Mouse (Mus musculus) ES-E14 (cell line): ENCODE measurements at regions not wholly inside any gene's neighbourhood (a gene's known extent, or its start where the extent isn't known, plus 50 kb on each side); places are given as distances from the start of the nearest gene placed in this dataset.

Experiments used
- DNase-seq: peaks from one replicate; pipeline ENCODE4 v3.0.0-alpha.2; 2013; ENCODE audit warnings: low read depth, low spot score
- H3K27ac ChIP-seq: 2 replicates; pipeline ENCODE4 v1.5.1; 2012; ENCODE audit warnings: low read depth, mild to moderate bottlenecking, low read length, moderate library complexity, mixed read lengths; ENCODE audit not compliant: poor library complexity, insufficient read depth, severe bottlenecking
- H3K36me3 ChIP-seq: 2 replicates; pipeline ENCODE4 v1.6.1; 2012; ENCODE audit warnings: mild to moderate bottlenecking, low read length, moderate library complexity, mixed read lengths; ENCODE audit not compliant: control insufficient read depth, poor library complexity, insufficient read depth, severe bottlenecking
- H3K4me1 ChIP-seq, 2 experiments: fragments of 150-350 bp in 1 of 2; sonication (generic) in 1 of 2; 2 replicates each; pipeline ENCODE4 v1.6.1; 2012; ENCODE audit warnings: low read length in 2 of 2, mild to moderate bottlenecking in 1 of 2, mixed read lengths in 1 of 2; ENCODE audit not compliant: control insufficient read depth in 2 of 2, insufficient read depth in 2 of 2, poor library complexity in 1 of 2
- H3K4me3 ChIP-seq, 2 experiments: fragments of 150-350 bp in 1 of 2; sonication (generic) in 1 of 2; 2 replicates each; pipeline ENCODE4 v1.5.1; 2012; ENCODE audit warnings: low read length in 2 of 2, low read depth in 1 of 2, mild to moderate bottlenecking in 1 of 2, mixed read lengths in 1 of 2; ENCODE audit not compliant: insufficient read depth in 1 of 2, poor library complexity in 1 of 2, severe bottlenecking in 1 of 2
- H3K9ac ChIP-seq: 2 replicates; pipeline ENCODE4 v1.6.1; 2012; ENCODE audit warnings: low read depth, mild to moderate bottlenecking, low read length, mixed read lengths; ENCODE audit not compliant: poor library complexity, insufficient read depth, severe bottlenecking
- H3K9me3 ChIP-seq: fragments of 150-350 bp; sonication (generic); 2 replicates; pipeline ENCODE4 v1.6.1; 2012; ENCODE audit warnings: low read depth, mild to moderate bottlenecking, low read length; ENCODE audit not compliant: control insufficient read depth, insufficient read depth
- CHD2 ChIP-seq: IDR thresholded peaks from 2 replicates; pipeline ENCODE4 v1.6.1; 2014; ENCODE audit warnings: mild to moderate bottlenecking, low read depth, low read length, inconsistent platforms
- HCFC1 ChIP-seq: IDR thresholded peaks from 2 replicates; pipeline ENCODE4 v1.6.1; 2012; ENCODE audit warnings: low read length, inconsistent platforms, borderline replicate concordance; ENCODE audit not compliant: insufficient read depth
- MAFK ChIP-seq: IDR thresholded peaks from 2 replicates; pipeline ENCODE4 v1.6.1; 2014; ENCODE audit warnings: mild to moderate bottlenecking, low read depth, low read length, inconsistent platforms; ENCODE audit not compliant: insufficient read depth
- ZC3H11A ChIP-seq: IDR thresholded peaks from 2 replicates; pipeline ENCODE4 v1.6.1; 2012; ENCODE audit warnings: low read depth, mild to moderate bottlenecking, inconsistent platforms, low read length, borderline replicate concordance
- ZNF384 ChIP-seq: IDR thresholded peaks from 2 replicates; pipeline ENCODE4 v1.6.1; 2012; ENCODE audit warnings: low read depth, low read length, inconsistent platforms
- in situ Hi-C, 2 experiments: fragments of 600-800 bp; cut with MboI; formaldehyde crosslinking; loops; one replicate each; pipeline ENCODE4 v1.15.1; 2025; ENCODE audit warnings: low sequenced_read_pairs in 2 of 2, inconsistent platforms in 1 of 2; ENCODE audit not compliant: unreplicated experiment in 2 of 2

- Histone ChIP-seq H3K36me3 (no peaks in the 10 kb centered on the region), H3K4me3 (no peak overlapping the region), H3K4me1 (no peaks in the 10 kb centered on the region; a peak in 1 of 4 replicates), H3K9ac (no peak overlapping the region), H3K9me3 (no peaks in the 10 kb centered on the region), H3K27ac (no peak overlapping the region)
- in situ Hi-C loops = no loop called here
- no peak for DNase-seq
- TF ChIP-seq HCFC1 = no peak
- no peak for TF ChIP-seq CHD2
- no peak for TF ChIP-seq MAFK
- TF ChIP-seq ZNF384 = no peak
- no peak for TF ChIP-seq ZC3H11A
Observed at GRCm38 (mm10) chr13:44037774-44038294, 253.3 kb downstream of the Cd83 start.

- H3K9ac ChIP-seq = no peak overlapping the region
- in situ Hi-C loops = no loop called here
Observed at GRCm38 (mm10) chr13:44038322-44038721, 253.7 kb downstream of the Cd83 start.

GRCm38 (mm10) chr13:44040640-44041039 lies 256.1 kb downstream of the Cd83 start:
- no peaks in the 10 kb centered on the region for H3K9me3 ChIP-seq
- H3K27ac ChIP-seq = no peak overlapping the region
- DNase-seq = no peak
- no peaks in the 10 kb centered on the region; a peak in 1 of 4 replicates for H3K4me1 ChIP-seq
- H3K36me3 ChIP-seq = no peaks in the 10 kb centered on the region
- no peak overlapping the region for H3K9ac ChIP-seq
- no peak for TF ChIP-seq ZNF384
- no peak for TF ChIP-seq ZC3H11A
- no peak for TF ChIP-seq HCFC1
- TF ChIP-seq MAFK = no peak
- TF ChIP-seq CHD2 = no peak
- no peak overlapping the region for H3K4me3 ChIP-seq
- in situ Hi-C loops = no loop called here

More at GRCm38 (mm10) chr13:44038322-44038721, 253.7 kb downstream of the Cd83 start:
- no peak overlapping the region for H3K4me3 ChIP-seq
- no peak for DNase-seq
- H3K4me1 ChIP-seq = no peaks in the 10 kb centered on the region; a peak in 1 of 4 replicates
- no peaks in the 10 kb centered on the region for H3K36me3 ChIP-seq
- H3K27ac ChIP-seq = no peak overlapping the region
- TF ChIP-seq CHD2 (no peak), HCFC1 (no peak), ZNF384 (no peak), ZC3H11A (no peak), MAFK (no peak)
- no peaks in the 10 kb centered on the region for H3K9me3 ChIP-seq

GRCm38 (mm10) chr13:44042730-44043493 lies 258.3 kb downstream of the Cd83 start:
- Histone ChIP-seq H3K9ac (no peak overlapping the region), H3K36me3 (no peaks in the 10 kb centered on the region), H3K27ac (no peak overlapping the region), H3K9me3 (no peaks in the 10 kb centered on the region), H3K4me1 (no peaks in the 10 kb centered on the region; a peak in 1 of 4 replicates), H3K4me3 (no peak overlapping the region)
- in situ Hi-C loops = no loop called here
- no peak for TF ChIP-seq ZC3H11A
- no peak for TF ChIP-seq HCFC1
- no peak for TF ChIP-seq CHD2
- no peak for TF ChIP-seq ZNF384
- TF ChIP-seq MAFK = no peak
- DNase-seq = no peak

GRCm38 (mm10) chr13:44043494-44043885 lies 258.9 kb downstream of the Cd83 start:
- Histone ChIP-seq H3K27ac (no peak overlapping the region), H3K36me3 (no peaks in the 10 kb centered on the region), H3K4me1 (no peaks in the 10 kb centered on the region; a peak in 1 of 4 replicates), H3K9me3 (no peaks in the 10 kb centered on the region), H3K4me3 (no peak overlapping the region), H3K9ac (no peak overlapping the region)
- in situ Hi-C loops = no loop called here
- no peak for TF ChIP-seq HCFC1
- TF ChIP-seq MAFK = no peak
- TF ChIP-seq CHD2 = no peak
- TF ChIP-seq ZNF384 = no peak
- TF ChIP-seq ZC3H11A = no peak
- no peak for DNase-seq
